In genomic region chr5:151190764-151191163, GRCm38 (mm10) we compare ENCODE assay signal across 8 mouse cellular contexts. TPM values are rescaled to one million over a fixed set of nuclear protein-coding genes. Genes with fewer than 3 reads are reported as not detected.
DNase-seq lines count a peak whose midpoint lies in the region; ATAC-seq and TF ChIP-seq lines count a peak whose summit lies in the region.
"Had no signal": no experiment of that assay in that cellular context is flagged by ENCODE, and none has a peak within 500 bp of the region (broad histone marks: within the 10 kb centered on the region; RNA-seq: fewer than 3 reads in every experiment).

No protein-coding gene starts in this region.

- TF ChIP-seq EP300 in liver, embryonic 14.5 days (IDR thresholded peaks at IDR 0.05; ENCODE audit: low read depth) = no peak
- TF ChIP-seq EP300 in liver, postnatal 0 days (IDR thresholded peaks at IDR 0.05; ENCODE audit: low read depth) = no peak

- 76% methylated on average over 5 of the region's 5 CpGs for WGBS in heart, embryonic 15.5 days
- 67% methylated on average over 5 of the region's 5 CpGs for WGBS in liver, embryonic 14.5 days (ENCODE audit: insufficient replicate concordance)
- 73% methylated on average over 5 of the region's 5 CpGs for WGBS in liver, embryonic 12.5 days (ENCODE audit: insufficient replicate concordance)
- 84% methylated on average over 5 of the region's 5 CpGs for WGBS in hindbrain, embryonic 14.5 days
- 67% methylated on average over 5 of the region's 5 CpGs for WGBS in liver, postnatal 0 days (ENCODE audit: insufficient replicate concordance)

- TF ChIP-seq CTCF in liver, embryonic 14.5 days (IDR thresholded peaks at IDR 0.05; ENCODE audit: low read depth) = no peak
- no peak for TF ChIP-seq CTCF in liver, postnatal 0 days (IDR thresholded peaks at IDR 0.05; ENCODE audit: low read depth)

- H3K4me2 ChIP-seq in heart, embryonic 15.5 days = peak overlapping the region; percentile 80; the same call in 1 of the 2 replicates
- peak overlapping the region; percentile 42; the same call in 1 of the 2 replicates for H3K4me2 ChIP-seq in liver, embryonic 14.5 days (ENCODE audit: low read depth)
- H3K4me2 ChIP-seq in liver, embryonic 12.5 days = no peak overlapping the region
- peak overlapping the region; percentile 87 for H3K4me2 ChIP-seq in hindbrain, embryonic 14.5 days (replicated peaks)
- 0 out of 2 replicates have a peak overlapping the region, but pooled peaks have one; percentile 76 for H3K4me2 ChIP-seq in liver, postnatal 0 days (ENCODE audit: low read depth, low read length)

- no peak overlapping the region for H3K4me3 ChIP-seq in heart, embryonic 15.5 days
- H3K4me3 ChIP-seq in liver, embryonic 14.5 days (ENCODE audit: insufficient read depth in 1 of 2, low read depth in 2 of 2, low read length in 2 of 2) = no peak overlapping the region
- no peak overlapping the region for H3K4me3 ChIP-seq in liver, embryonic 12.5 days
- H3K4me3 ChIP-seq in hindbrain, embryonic 14.5 days (replicated peaks; ENCODE audit: low read length) = no peak overlapping the region
- no peak overlapping the region for H3K4me3 ChIP-seq in liver, postnatal 0 days (ENCODE audit: low read depth, low read length)

- no peak for DNase-seq in heart, adult 18-20 months
- DNase-seq in liver, embryonic 14.5 days (ENCODE audit: low read depth in 3 of 3, low spot score in 3 of 3) = no peak
- DNase-seq in hindbrain, embryonic 14.5 days (ENCODE audit: low spot score) = no peak
- no peak for DNase-seq in liver, postnatal 0 days
- no peak for DNase-seq in adipocyte (ENCODE audit: low spot score)

- ATAC-seq in heart, embryonic 15.5 days (replicated peaks; ENCODE audit: insufficient number of reproducible peaks, insufficient read depth, low FRiP score, low read depth) = no peak
- ATAC-seq in liver, embryonic 14.5 days (ENCODE audit: insufficient read depth) = no peak
- no peak for ATAC-seq in liver, embryonic 12.5 days
- ATAC-seq in hindbrain, embryonic 14.5 days (ENCODE audit: low FRiP score) = no peak
- no peak for ATAC-seq in liver, postnatal 0 days

- 0 out of 2 replicates have a peak, but pooled peaks cover 2% of the 10 kb centered on the region for H3K4me1 ChIP-seq in heart, embryonic 15.5 days (replicated peaks)
- H3K4me1 ChIP-seq in liver, embryonic 14.5 days (replicated peaks; ENCODE audit: control insufficient read depth in 2 of 2, insufficient read depth in 2 of 2, low read length in 1 of 2) = peaks cover 0 to 6% of the 10 kb centered on the region in 2 experiments; a peak in 1 of 4 replicates
- H3K4me1 ChIP-seq in liver, embryonic 12.5 days = 0 out of 2 replicates have a peak, but pooled peaks cover 6% of the 10 kb centered on the region
- H3K4me1 ChIP-seq in hindbrain, embryonic 14.5 days (replicated peaks; ENCODE audit: control insufficient read depth, insufficient read depth, low read length) = no peaks in the 10 kb centered on the region; the same call in 1 of the 2 replicates
- H3K4me1 ChIP-seq in liver, postnatal 0 days (ENCODE audit: insufficient read depth) = peaks cover 3% of the 10 kb centered on the region; the same call in 1 of the 2 replicates

- H3K9ac ChIP-seq in heart, embryonic 15.5 days = no peak overlapping the region
- no peak overlapping the region for H3K9ac ChIP-seq in liver, embryonic 14.5 days (replicated peaks)
- no peak overlapping the region for H3K9ac ChIP-seq in liver, embryonic 12.5 days
- no peak overlapping the region for H3K9ac ChIP-seq in hindbrain, embryonic 14.5 days
- no peak overlapping the region for H3K9ac ChIP-seq in liver, postnatal 0 days (replicated peaks)

- H3K27me3 ChIP-seq in heart, embryonic 15.5 days = no peaks in the 10 kb centered on the region
- H3K27me3 ChIP-seq in liver, embryonic 14.5 days (ENCODE audit: control insufficient read depth, insufficient read depth, low read length) = no peaks in the 10 kb centered on the region
- no peaks in the 10 kb centered on the region; the same call in 1 of the 2 replicates for H3K27me3 ChIP-seq in liver, embryonic 12.5 days (replicated peaks)
- no peaks in the 10 kb centered on the region; the same call in 1 of the 2 replicates for H3K27me3 ChIP-seq in hindbrain, embryonic 14.5 days (ENCODE audit: control insufficient read depth, insufficient read depth, low read length)
- H3K27me3 ChIP-seq in liver, postnatal 0 days (ENCODE audit: insufficient read depth, low read length) = no peaks in the 10 kb centered on the region

- no peaks in the 10 kb centered on the region for H3K9me3 ChIP-seq in heart, embryonic 15.5 days (replicated peaks)
- no peaks in the 10 kb centered on the region for H3K9me3 ChIP-seq in liver, embryonic 14.5 days (ENCODE audit: control insufficient read depth, low read length)
- no peaks in the 10 kb centered on the region for H3K9me3 ChIP-seq in liver, embryonic 12.5 days (replicated peaks)
- H3K9me3 ChIP-seq in hindbrain, embryonic 14.5 days (ENCODE audit: control insufficient read depth, low read length) = no peaks in the 10 kb centered on the region
- no peaks in the 10 kb centered on the region for H3K9me3 ChIP-seq in liver, postnatal 0 days (ENCODE audit: low read length)
- H3K9me3 ChIP-seq: midbrain, embryonic 12.5 days had no signal

- no peak overlapping the region for H3K27ac ChIP-seq in heart, embryonic 15.5 days
- H3K27ac ChIP-seq in liver, embryonic 14.5 days = no peak overlapping the region
- H3K27ac ChIP-seq in liver, embryonic 12.5 days = no peak overlapping the region
- H3K27ac ChIP-seq in hindbrain, embryonic 14.5 days = no peak overlapping the region
- no peak overlapping the region for H3K27ac ChIP-seq in liver, postnatal 0 days (ENCODE audit: low read depth)
- H3K27ac ChIP-seq: midbrain, embryonic 12.5 days had no signal

- H3K36me3 ChIP-seq in heart, embryonic 15.5 days = no peaks in the 10 kb centered on the region
- H3K36me3 ChIP-seq in liver, embryonic 14.5 days (replicated peaks; ENCODE audit: control insufficient read depth, insufficient read depth, low read depth) = no peaks in the 10 kb centered on the region
- no peaks in the 10 kb centered on the region for H3K36me3 ChIP-seq in liver, embryonic 12.5 days
- H3K36me3 ChIP-seq in hindbrain, embryonic 14.5 days (replicated peaks; ENCODE audit: control insufficient read depth, insufficient read depth) = no peaks in the 10 kb centered on the region
- no peaks in the 10 kb centered on the region for H3K36me3 ChIP-seq in liver, postnatal 0 days (replicated peaks; ENCODE audit: insufficient read depth, low read length)
- H3K36me3 ChIP-seq: midbrain, embryonic 12.5 days had no signal

RNA-seq across cellular contexts. Expression of gene Stard13, which starts 42.9 kb away (rescaled TPM):
- polyA plus RNA-seq in heart, embryonic 15.5 days (2015; fragmentation: Nextera tagmentation; extraction: Ambion mirVana) = 3.9 and 6.8 TPM in 2 replicates
- 10 to 100 TPM; 27.0 to 32.0 TPM for total RNA-seq in heart, adult 18-20 months (2021)
- polyA plus RNA-seq in liver, embryonic 14.5 days (2012; rRNA removed) = 0.93 and 1.1 TPM in 2 replicates
- 0.48 and 0.56 TPM in 2 replicates for polyA plus RNA-seq in liver, embryonic 14.5 days (2014; fragmentation: Nextera tagmentation; extraction: Ambion mirVana)
- polyA plus RNA-seq in liver, embryonic 12.5 days (2016; fragmentation: Nextera tagmentation; extraction: Ambion mirVana) = 1.3 and 1.7 TPM in 2 replicates
- polyA plus RNA-seq in hindbrain, embryonic 14.5 days (2014; fragmentation: Nextera tagmentation; extraction: Ambion mirVana) = 6.0 and 7.1 TPM in 2 replicates
- 1.0 and 1.1 TPM in 2 replicates for polyA plus RNA-seq in liver, postnatal 0 days (2015; fragmentation: Nextera tagmentation; extraction: Ambion mirVana)
